Mouse (Mus musculus) liver, embryonic 11.5 days (tissue): Measurements from ENCODE around the gene Mroh7. TPM values are rescaled to one million over a fixed set of nuclear protein-coding genes. Genes with fewer than 3 reads are reported as not detected.

ENCODE experiments used
- ATAC-seq: fragments of 200-750 bp; cut with Nextera tagmentation; replicated peaks from 2 replicates; pipeline ENCODE4 v1.8.0; 2017; ENCODE audit warnings: moderate number of reproducible peaks, mild to moderate bottlenecking, moderate TSS enrichment, moderate library complexity; ENCODE audit not compliant: low FRiP score
- DNase-seq: peaks from one replicate; pipeline ENCODE4 v3.0.0-alpha.2; 2017; ENCODE audit warnings: low spot score
- H3K27ac ChIP-seq: fragments of 300-500 bp; sonication (generic); 2 replicates; pipeline ENCODE4 v1.5.1; 2014; ENCODE audit warnings: mild to moderate bottlenecking, low read depth, low read length, control low read depth
- H3K27me3 ChIP-seq: fragments of 300-500 bp; sonication (generic); replicated peaks from 2 replicates; pipeline ENCODE4 v1.6.1; 2014; ENCODE audit warnings: low read length, mixed read lengths; ENCODE audit not compliant: control insufficient read depth, insufficient read depth
- H3K36me3 ChIP-seq: fragments of 300-500 bp; sonication (generic); 2 replicates; pipeline ENCODE4 v1.6.1; 2014; ENCODE audit warnings: mild to moderate bottlenecking, low read length, moderate library complexity, mixed read lengths; ENCODE audit not compliant: control insufficient read depth, insufficient read depth
- H3K4me1 ChIP-seq: fragments of 300-500 bp; sonication (generic); replicated peaks from 2 replicates; pipeline ENCODE4 v1.6.1; 2014; ENCODE audit warnings: low read length, mixed read lengths; ENCODE audit not compliant: control insufficient read depth, insufficient read depth
- H3K4me2 ChIP-seq: fragments of 300-500 bp; sonication (generic); 2 replicates; pipeline ENCODE4 v1.6.1; 2014; ENCODE audit warnings: mild to moderate bottlenecking, control low read depth, moderate library complexity
- H3K4me3 ChIP-seq: fragments of 300-500 bp; sonication (generic); 2 replicates; pipeline ENCODE4 v1.5.1; 2014; ENCODE audit warnings: low read depth, low read length, control low read depth
- H3K9ac ChIP-seq: fragments of 300-500 bp; sonication (generic); 2 replicates; pipeline ENCODE4 v1.6.1; 2014; ENCODE audit warnings: low read depth, low read length, control low read depth
- H3K9me3 ChIP-seq: fragments of 300-500 bp; sonication (generic); 2 replicates; pipeline ENCODE4 v1.6.1; 2016; ENCODE audit warnings: low read length, inconsistent platforms, mixed read lengths; ENCODE audit not compliant: control insufficient read depth
- WGBS: fragments of 180-500 bp; shearing (Covaris S2); extraction: QIAGEN DNeasy Blood & Tissue Kit; methylation state at CpG from one replicate; pipeline ENCODE4 v1.1.7; 2014; 5-methylcytosine and 5-hydroxymethylcytosine counted together
- polyA plus RNA-seq: library from polyadenylated mRNA; unstranded; fragments of >200 nt; fragmentation: Nextera tagmentation; extraction: Ambion mirVana; gene quantifications from 2 replicates; pipeline ENCODE4 v1.2.1, GENCODE M21; 2014

The Mroh7 gene
- polyA plus RNA-seq, 1 experiment from 2014 or later = 0.22 TPM

- DNase-seq = no peak
- peak overlapping the region; percentile 84 for H3K4me3 ChIP-seq
- H3K9ac ChIP-seq = 0 out of 2 replicates have a peak overlapping the region, but pooled peaks have one; percentile 12
- no peak overlapping the region for H3K27ac ChIP-seq
- H3K4me2 ChIP-seq = peak overlapping the region; percentile 41
- ATAC-seq = peak; percentile 30
- no peaks in the 10 kb centered on the region for H3K27me3 ChIP-seq
- WGBS = 39% methylated on average over 3 of the region's 3 CpGs
- H3K4me1 ChIP-seq = peaks cover 19% of the 10 kb centered on the region
- peaks cover 9% of the 10 kb centered on the region for H3K36me3 ChIP-seq
- no peaks in the 10 kb centered on the region for H3K9me3 ChIP-seq
These were observed 51.6 kb downstream of the Mroh7 start for GRCm38 (mm10) chr4:106679152-106679551.

GRCm38 (mm10) chr4:106678442-106679118 is 52.1 kb downstream of the Mroh7 start, which contains the start of gene Ttc4:
Gene Ttc4 (minus strand): TSS chr4:106678944.
- Histone ChIP-seq H3K27ac (peak within 1 kb of the TSS; percentile 72; the same call in 1 of the 2 replicates), H3K9me3 (no peaks in the 10 kb centered on the region), H3K9ac (peak within 1 kb of the TSS; percentile 82), H3K4me3 (peak within 1 kb of the TSS; percentile 84), H3K27me3 (no peaks in the 10 kb centered on the region), H3K36me3 (peaks cover 11% of the 10 kb centered on the region), H3K4me2 (peak within 1 kb of the TSS; percentile 80), H3K4me1 (peaks cover 19% of the 10 kb centered on the region)
- ATAC-seq = peak; percentile 99
- under 1% methylated on average over 43 of the region's 43 CpGs for WGBS
- peak; percentile 96 for DNase-seq

DNA sequence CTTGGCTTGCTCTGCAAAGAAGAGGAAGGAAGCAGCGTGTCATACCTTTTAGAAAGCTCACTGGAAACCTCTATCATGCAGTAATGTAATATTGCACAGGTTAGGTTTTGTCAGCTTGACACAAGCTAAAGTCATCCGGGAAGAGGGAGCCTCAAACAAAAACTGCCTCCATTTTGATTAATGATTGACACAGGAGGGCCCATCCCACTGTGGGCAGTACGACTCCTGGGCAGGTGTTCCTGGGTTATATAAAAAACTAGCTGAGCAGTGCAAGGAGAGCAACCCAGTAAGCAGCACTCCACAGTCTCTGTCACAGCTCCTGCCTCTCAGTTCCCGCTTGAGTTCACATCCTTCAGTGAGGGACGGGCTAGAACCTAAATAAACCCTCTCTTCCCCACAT is 54.0 kb downstream of the Mroh7 start:
- peaks cover 24% of the 10 kb centered on the region for H3K36me3 ChIP-seq
- H3K27ac ChIP-seq = no peak overlapping the region
- H3K4me2 ChIP-seq = no peak overlapping the region
- no peaks in the 10 kb centered on the region for H3K27me3 ChIP-seq
- H3K9ac ChIP-seq = no peak overlapping the region
- no peak overlapping the region for H3K4me3 ChIP-seq
- no peaks in the 10 kb centered on the region for H3K9me3 ChIP-seq
- H3K4me1 ChIP-seq = peaks cover 19% of the 10 kb centered on the region
- 85% methylated on average over 5 of the region's 5 CpGs for WGBS
- ATAC-seq = no peak
- no peak for DNase-seq

DNA sequence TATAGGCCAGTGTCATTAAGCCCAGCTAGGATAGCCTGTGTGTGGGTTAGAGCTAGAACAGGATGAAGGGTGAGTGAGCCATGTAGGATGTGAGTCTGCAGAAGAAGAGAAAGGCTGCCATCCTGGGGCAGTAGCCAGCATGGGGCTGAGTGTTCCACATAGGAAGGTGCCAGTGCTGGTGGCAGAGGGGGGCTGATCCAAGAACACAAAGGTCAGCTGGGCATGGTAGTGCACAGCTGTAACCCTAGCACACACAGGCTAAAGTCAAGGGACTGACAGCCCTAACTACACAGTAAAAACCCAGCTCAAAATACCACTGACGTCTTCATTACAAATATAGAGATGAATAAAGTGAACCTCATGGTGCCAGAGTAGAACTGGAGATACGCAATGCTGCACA is 64.2 kb downstream of the Mroh7 start:
- WGBS = 89% methylated on average over 2 of the region's 2 CpGs
- Histone ChIP-seq H3K4me1 (no peaks in the 10 kb centered on the region), H3K36me3 (peaks cover 70% of the 10 kb centered on the region), H3K4me2 (no peak overlapping the region), H3K27me3 (no peaks in the 10 kb centered on the region), H3K9ac (no peak overlapping the region), H3K9me3 (no peaks in the 10 kb centered on the region), H3K4me3 (no peak overlapping the region), H3K27ac (no peak overlapping the region)
- ATAC-seq (no peak), DNase-seq (no peak)

DNA sequence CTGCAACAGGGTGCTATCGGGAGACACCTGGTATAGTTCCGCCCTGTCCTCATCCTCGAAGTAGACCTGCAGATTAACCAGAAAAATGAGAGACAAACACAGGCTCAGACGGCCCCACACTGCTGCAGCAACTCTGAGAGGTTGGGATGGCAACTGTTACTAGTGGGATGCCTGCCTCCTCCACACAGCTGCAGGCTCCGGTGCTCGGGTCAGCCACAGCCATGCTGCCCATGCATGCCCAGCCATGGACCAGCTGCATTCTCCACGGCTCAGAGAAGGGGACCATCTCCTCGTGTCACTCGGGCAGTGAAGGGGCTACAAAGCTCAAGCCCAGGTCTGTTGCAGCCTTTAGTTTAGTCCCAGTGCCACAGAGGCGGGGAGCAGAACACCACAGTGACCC is 65.1 kb downstream of the Mroh7 start:
- Histone ChIP-seq H3K36me3 (peaks cover 66% of the 10 kb centered on the region), H3K9ac (no peak overlapping the region), H3K9me3 (no peaks in the 10 kb centered on the region), H3K4me1 (no peaks in the 10 kb centered on the region), H3K27me3 (no peaks in the 10 kb centered on the region), H3K4me3 (no peak overlapping the region), H3K27ac (no peak overlapping the region), H3K4me2 (no peak overlapping the region)
- no peak for ATAC-seq
- 89% methylated on average over 10 of the region's 10 CpGs for WGBS
- DNase-seq = no peak

DNA sequence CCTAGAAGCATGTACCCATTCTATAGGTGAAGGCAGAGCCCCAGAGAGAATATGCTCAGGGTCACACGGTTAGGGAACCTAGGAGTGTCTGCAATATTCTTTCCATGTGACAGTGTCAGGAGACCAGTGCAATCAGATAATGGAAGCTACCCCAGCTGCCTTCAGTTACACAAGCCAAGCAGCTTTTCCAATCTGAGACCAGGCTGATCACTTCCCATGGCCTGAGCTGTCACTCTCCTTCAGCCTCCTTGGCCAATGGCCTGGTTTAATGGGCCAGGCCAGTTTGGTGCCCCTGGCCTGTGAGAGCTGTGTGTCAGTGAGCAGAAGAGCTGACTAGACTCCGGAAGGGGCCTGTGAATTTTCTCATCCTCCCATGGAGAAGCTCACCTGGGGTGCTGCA is 65.5 kb downstream of the Mroh7 start:
- H3K4me3 ChIP-seq = no peak overlapping the region
- no peak overlapping the region for H3K27ac ChIP-seq
- ATAC-seq (no peak), DNase-seq (no peak)
- H3K4me2 ChIP-seq = no peak overlapping the region
- peaks cover 66% of the 10 kb centered on the region for H3K36me3 ChIP-seq
- no peak overlapping the region for H3K9ac ChIP-seq
- no peaks in the 10 kb centered on the region for H3K4me1 ChIP-seq
- H3K27me3 ChIP-seq = no peaks in the 10 kb centered on the region
- no peaks in the 10 kb centered on the region for H3K9me3 ChIP-seq
- WGBS = 96% methylated on average over 2 of the region's 2 CpGs

DNA sequence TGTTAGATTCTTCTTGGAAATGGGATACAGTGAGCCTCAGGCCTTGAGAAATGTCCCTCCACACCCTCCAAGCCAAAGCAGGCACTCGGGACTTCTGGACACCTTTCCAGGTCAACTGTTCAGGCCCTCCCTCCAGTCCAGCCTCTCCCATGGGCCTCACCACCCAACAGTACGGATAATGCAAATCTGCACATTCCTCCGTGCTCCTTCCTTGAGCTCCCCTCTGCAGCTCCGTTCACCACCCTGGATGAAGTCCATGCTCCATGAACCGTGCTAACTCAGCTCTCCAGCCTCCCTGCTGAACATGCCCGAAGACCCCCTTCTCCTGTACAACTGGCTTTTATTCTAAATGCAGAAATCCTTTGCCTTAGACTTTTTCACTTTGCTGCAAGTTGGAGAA is 66.0 kb downstream of the Mroh7 start:
- no peak for DNase-seq
- WGBS = 88% methylated on average over 6 of the region's 6 CpGs

GRCm38 (mm10) chr4:106663956-106664470 is 66.7 kb downstream of the Mroh7 start:
- H3K9ac ChIP-seq = no peak overlapping the region
- 88% methylated on average over 5 of the region's 5 CpGs for WGBS
- H3K36me3 ChIP-seq = peaks cover 65% of the 10 kb centered on the region
- DNase-seq (no peak), ATAC-seq (no peak)
- no peak overlapping the region for H3K4me3 ChIP-seq
- no peak overlapping the region for H3K4me2 ChIP-seq
- no peaks in the 10 kb centered on the region for H3K27me3 ChIP-seq
- H3K27ac ChIP-seq = no peak overlapping the region
- no peaks in the 10 kb centered on the region for H3K9me3 ChIP-seq
- no peaks in the 10 kb centered on the region for H3K4me1 ChIP-seq

More for the DNA sequence above, 66.0 kb downstream of the Mroh7 start:
- no peaks in the 10 kb centered on the region for H3K9me3 ChIP-seq
- ATAC-seq = no peak
- no peaks in the 10 kb centered on the region for H3K27me3 ChIP-seq
- no peaks in the 10 kb centered on the region for H3K4me1 ChIP-seq
- H3K4me2 ChIP-seq = no peak overlapping the region
- H3K27ac ChIP-seq = no peak overlapping the region
- no peak overlapping the region for H3K9ac ChIP-seq
- H3K4me3 ChIP-seq = no peak overlapping the region
- peaks cover 65% of the 10 kb centered on the region for H3K36me3 ChIP-seq

- no peak overlapping the region for H3K9ac ChIP-seq
- DNase-seq (no peak), ATAC-seq (no peak)
- WGBS = 91% methylated on average over 10 of the region's 10 CpGs
- no peaks in the 10 kb centered on the region for H3K9me3 ChIP-seq
- no peaks in the 10 kb centered on the region for H3K27me3 ChIP-seq
- H3K36me3 ChIP-seq = peaks cover 17% of the 10 kb centered on the region
- H3K27ac ChIP-seq = no peak overlapping the region
- no peak overlapping the region for H3K4me3 ChIP-seq
- no peak overlapping the region for H3K4me2 ChIP-seq
- peaks cover 5% of the 10 kb centered on the region for H3K4me1 ChIP-seq
These were observed 75.0 kb downstream of the Mroh7 start for GRCm38 (mm10) chr4:106655681-106656080.
